Mouse (Mus musculus) kidney, adult 2 months (tissue): ENCODE measurements at regions not wholly inside any gene's neighbourhood (a gene's known extent, or its start where the extent isn't known, plus 50 kb on each side); places are given as distances from the start of the nearest gene placed in this dataset.

ENCODE experiments used
- DNase-seq: peaks from one replicate; pipeline ENCODE4 v3.0.0; 2021
- H3K27ac ChIP-seq: fragments of 200-500 bp; 2 replicates; pipeline ENCODE4 v1.5.1; 2012; ENCODE audit warnings: low read depth, low read length, control low read depth, inconsistent platforms; ENCODE audit not compliant: insufficient read depth
- H3K27me3 ChIP-seq: fragments of 200-500 bp; replicated peaks from 2 replicates; pipeline ENCODE4 v1.6.1; 2012; ENCODE audit warnings: mild to moderate bottlenecking, moderate library complexity, low read length, inconsistent platforms; ENCODE audit not compliant: control insufficient read depth, insufficient read depth
- H3K36me3 ChIP-seq: fragments of 200-500 bp; 2 replicates; pipeline ENCODE4 v1.6.1; 2012; ENCODE audit warnings: mild to moderate bottlenecking, moderate library complexity, low read length, inconsistent platforms; ENCODE audit not compliant: control insufficient read depth, insufficient read depth
- H3K4me1 ChIP-seq: fragments of 200-500 bp; 2 replicates; pipeline ENCODE4 v1.6.1; 2011; ENCODE audit warnings: low read length; ENCODE audit not compliant: control insufficient read depth, insufficient read depth
- H3K4me3 ChIP-seq: fragments of 200-500 bp; 2 replicates; pipeline ENCODE4 v1.5.1; 2011; ENCODE audit warnings: mild to moderate bottlenecking, low read depth, low read length, control low read depth; ENCODE audit not compliant: insufficient read depth
- CTCF ChIP-seq: fragments of 200-500 bp; conservative IDR thresholded peaks from 2 replicates; pipeline ENCODE4 v1.5.1; 2011; ENCODE audit warnings: low read depth, mild to moderate bottlenecking, control low read depth, low read length, moderate library complexity, mixed read lengths; ENCODE audit not compliant: insufficient read depth, insufficient read length
- POLR2A ChIP-seq: fragments of 200-500 bp; IDR thresholded peaks from one replicate; pipeline ENCODE4 v1.6.1; 2011; ENCODE audit warnings: low read depth, low read length, control low read depth
- WGBS: fragments of 180-500 bp; shearing (Covaris S2); methylation state at CpG from one replicate; pipeline ENCODE4 v1.1.7; 2018; 5-methylcytosine and 5-hydroxymethylcytosine counted together

GRCm38 (mm10) chr14:48747936-48748335, 74.3 kb upstream of the Otx2 start:
- no peak for DNase-seq
- Histone ChIP-seq H3K4me3 (no peak overlapping the region), H3K4me1 (no peaks in the 10 kb centered on the region), H3K27me3 (no peaks in the 10 kb centered on the region), H3K27ac (no peak overlapping the region), H3K36me3 (no peaks in the 10 kb centered on the region)
- no peak for TF ChIP-seq CTCF
- WGBS: 97% methylated on average over 1 of the region's 1 CpGs

GRCm38 (mm10) chr14:48740942-48741602, 67.5 kb upstream of the Otx2 start:
- TF ChIP-seq CTCF (no peak), POLR2A (no peak)
- Histone ChIP-seq H3K27me3 (no peaks in the 10 kb centered on the region; the same call in 1 of the 2 replicates), H3K4me1 (no peaks in the 10 kb centered on the region), H3K4me3 (no peak overlapping the region), H3K36me3 (no peaks in the 10 kb centered on the region), H3K27ac (no peak overlapping the region)
- no peak for DNase-seq
- 55% methylated on average over 7 of the region's 7 CpGs for WGBS

- TF ChIP-seq CTCF (no peak), POLR2A (no peak)
- Histone ChIP-seq H3K27me3 (no peaks in the 10 kb centered on the region; the same call in 1 of the 2 replicates), H3K4me3 (no peak overlapping the region), H3K27ac (no peak overlapping the region), H3K4me1 (no peaks in the 10 kb centered on the region), H3K36me3 (no peaks in the 10 kb centered on the region)
- no peak for DNase-seq
- 82% methylated on average over 4 of the region's 4 CpGs for WGBS
These were observed 65.5 kb upstream of the Otx2 start for GRCm38 (mm10) chr14:48739121-48739520.

- H3K4me1 ChIP-seq: no peaks in the 10 kb centered on the region
- WGBS: 71% methylated on average over 10 of the region's 10 CpGs
- no peak for TF ChIP-seq CTCF
- TF ChIP-seq POLR2A: no peak
- H3K4me3 ChIP-seq: no peak overlapping the region
- no peaks in the 10 kb centered on the region; the same call in 1 of the 2 replicates for H3K27me3 ChIP-seq
- H3K27ac ChIP-seq: no peak overlapping the region
- DNase-seq: no peak
- no peaks in the 10 kb centered on the region for H3K36me3 ChIP-seq
These were observed 65.0 kb upstream of the Otx2 start for GRCm38 (mm10) chr14:48738641-48739040.

- 78% methylated on average over 10 of the region's 10 CpGs for WGBS
- H3K4me3 ChIP-seq: no peak overlapping the region
- H3K36me3 ChIP-seq: no peaks in the 10 kb centered on the region
- TF ChIP-seq CTCF (no peak), POLR2A (no peak)
- no peaks in the 10 kb centered on the region; the same call in 1 of the 2 replicates for H3K27me3 ChIP-seq
- no peak for DNase-seq
- H3K4me1 ChIP-seq: no peaks in the 10 kb centered on the region
- no peak overlapping the region for H3K27ac ChIP-seq
These were observed 64.6 kb upstream of the Otx2 start for GRCm38 (mm10) chr14:48738213-48738612.

- Histone ChIP-seq H3K27me3 (no peaks in the 10 kb centered on the region; the same call in 1 of the 2 replicates), H3K27ac (no peak overlapping the region), H3K4me3 (no peak overlapping the region), H3K36me3 (no peaks in the 10 kb centered on the region), H3K4me1 (no peaks in the 10 kb centered on the region)
- DNase-seq: no peak
- no peak for TF ChIP-seq POLR2A
- TF ChIP-seq CTCF: no peak
- 59% methylated on average over 14 of the region's 14 CpGs for WGBS
These were observed 63.6 kb upstream of the Otx2 start for GRCm38 (mm10) chr14:48736969-48737860.

- DNase-seq: no peak
- Histone ChIP-seq H3K4me1 (no peaks in the 10 kb centered on the region), H3K27me3 (no peaks in the 10 kb centered on the region; the same call in 1 of the 2 replicates), H3K4me3 (no peak overlapping the region), H3K36me3 (no peaks in the 10 kb centered on the region), H3K27ac (no peak overlapping the region)
- TF ChIP-seq CTCF: no peak
- TF ChIP-seq POLR2A: no peak
- WGBS: 81% methylated on average over 6 of the region's 6 CpGs
These were observed 62.6 kb upstream of the Otx2 start for GRCm38 (mm10) chr14:48736211-48736610.
